Mouse (Mus musculus) neural tube, embryonic 12.5 days (tissue): ENCODE measurements around the gene Efhc1. TPM values are rescaled to one million over a fixed set of nuclear protein-coding genes. Genes with fewer than 3 reads are reported as not detected.

Source experiments
- ATAC-seq: fragments of 200-750 bp; cut with Nextera tagmentation; 2 replicates; pipeline ENCODE4 v1.8.0; 2017; ENCODE audit warnings: low read depth, mild to moderate bottlenecking, moderate TSS enrichment, moderate library complexity; ENCODE audit not compliant: low FRiP score
- H3K27ac ChIP-seq: fragments of 300-500 bp; sonication (generic); 2 replicates; pipeline ENCODE4 v1.5.1; 2016
- H3K27me3 ChIP-seq: fragments of 300-500 bp; sonication (generic); replicated peaks from 2 replicates; pipeline ENCODE4 v1.6.1; 2016; ENCODE audit warnings: mild to moderate bottlenecking
- H3K36me3 ChIP-seq: fragments of 300-500 bp; sonication (generic); 2 replicates; pipeline ENCODE4 v1.6.1; 2016; ENCODE audit warnings: mild to moderate bottlenecking
- H3K4me1 ChIP-seq: fragments of 300-500 bp; sonication (generic); 2 replicates; pipeline ENCODE4 v1.6.1; 2016
- H3K4me2 ChIP-seq: fragments of 300-500 bp; sonication (generic); replicated peaks from 2 replicates; pipeline ENCODE4 v1.6.1; 2016; ENCODE audit warnings: mild to moderate bottlenecking
- H3K4me3 ChIP-seq: fragments of 300-500 bp; sonication (generic); 2 replicates; pipeline ENCODE4 v1.5.1; 2016
- H3K9ac ChIP-seq: fragments of 300-500 bp; sonication (generic); 2 replicates; pipeline ENCODE4 v1.6.1; 2016; ENCODE audit warnings: mild to moderate bottlenecking
- H3K9me3 ChIP-seq: fragments of 300-500 bp; sonication (generic); 2 replicates; pipeline ENCODE4 v1.6.1; 2016; ENCODE audit warnings: mild to moderate bottlenecking
- WGBS: fragments of 180-500 bp; shearing (Covaris S2); methylation state at CpG from one replicate; pipeline ENCODE4 v1.1.7; 2016; 5-methylcytosine and 5-hydroxymethylcytosine counted together
- polyA plus RNA-seq: library from polyadenylated mRNA; unstranded; fragments of >200 nt; fragmentation: Nextera tagmentation; extraction: Ambion mirVana; gene quantifications from 2 replicates; pipeline ENCODE4 v1.2.1, GENCODE M21; 2016

Efhc1 gene
- polyA plus RNA-seq, 1 experiment from 2014 or later = 1.4 TPM

- H3K27ac ChIP-seq = no peak overlapping the region
- H3K4me3 ChIP-seq = no peak overlapping the region
- H3K4me1 ChIP-seq = no peaks in the 10 kb centered on the region
- no peaks in the 10 kb centered on the region for H3K9me3 ChIP-seq
- whole genome bisulfite sequencing = 81% methylated on average over 2 of the region's 2 CpGs
- no peaks in the 10 kb centered on the region for H3K36me3 ChIP-seq
- no peak overlapping the region for H3K4me2 ChIP-seq
- no peaks in the 10 kb centered on the region for H3K27me3 ChIP-seq
- H3K9ac ChIP-seq = no peak overlapping the region
- no peak for ATAC-seq
Measured at GRCm38 (mm10) chr1:20969642-20970041, 18.2 kb downstream of the Efhc1 start.

- Histone ChIP-seq H3K27me3 (no peaks in the 10 kb centered on the region), H3K27ac (no peak overlapping the region), H3K4me1 (no peaks in the 10 kb centered on the region), H3K4me3 (no peak overlapping the region), H3K9me3 (no peaks in the 10 kb centered on the region), H3K4me2 (no peak overlapping the region), H3K36me3 (no peaks in the 10 kb centered on the region), H3K9ac (no peak overlapping the region)
- 93% methylated on average over 6 of the region's 6 CpGs for WGBS
- ATAC-seq = no peak
Measured at GRCm38 (mm10) chr1:20973389-20973788, 22.0 kb downstream of the Efhc1 start.

- Histone ChIP-seq H3K4me3 (no peak overlapping the region), H3K4me2 (no peak overlapping the region), H3K9ac (no peak overlapping the region), H3K27me3 (no peaks in the 10 kb centered on the region), H3K9me3 (no peaks in the 10 kb centered on the region), H3K4me1 (no peaks in the 10 kb centered on the region), H3K27ac (no peak overlapping the region), H3K36me3 (no peaks in the 10 kb centered on the region)
- WGBS = 70% methylated on average over 9 of the region's 9 CpGs
- ATAC-seq = no peak
Measured at GRCm38 (mm10) chr1:20974341-20975135, 23.1 kb downstream of the Efhc1 start.

GRCm38 (mm10) chr1:20980553-20980952 lies 29.1 kb downstream of the Efhc1 start:
- Histone ChIP-seq H3K4me2 (no peak overlapping the region), H3K27ac (no peak overlapping the region), H3K27me3 (no peaks in the 10 kb centered on the region), H3K9me3 (no peaks in the 10 kb centered on the region), H3K4me1 (no peaks in the 10 kb centered on the region), H3K36me3 (no peaks in the 10 kb centered on the region), H3K4me3 (no peak overlapping the region), H3K9ac (no peak overlapping the region)
- WGBS = 69% methylated on average over 1 of the region's 1 CpGs
- ATAC-seq = no peak

GRCm38 (mm10) chr1:20981764-20982163 lies 30.3 kb downstream of the Efhc1 start:
- Histone ChIP-seq H3K36me3 (no peaks in the 10 kb centered on the region), H3K27ac (no peak overlapping the region), H3K9me3 (no peaks in the 10 kb centered on the region), H3K4me3 (no peak overlapping the region), H3K4me2 (no peak overlapping the region), H3K4me1 (no peaks in the 10 kb centered on the region), H3K27me3 (no peaks in the 10 kb centered on the region), H3K9ac (no peak overlapping the region)
- ATAC-seq = no peak
- 92% methylated on average over 6 of the region's 6 CpGs for WGBS

GRCm38 (mm10) chr1:20984103-20984502 lies 32.7 kb downstream of the Efhc1 start:
- H3K27me3 ChIP-seq = no peaks in the 10 kb centered on the region
- 86% methylated on average over 2 of the region's 2 CpGs for WGBS
- ATAC-seq = no peak

GRCm38 (mm10) chr1:20984582-20984981 lies 33.2 kb downstream of the Efhc1 start:
- Histone ChIP-seq H3K4me1 (no peaks in the 10 kb centered on the region), H3K9ac (no peak overlapping the region), H3K27ac (no peak overlapping the region), H3K27me3 (no peaks in the 10 kb centered on the region), H3K4me3 (no peak overlapping the region), H3K36me3 (no peaks in the 10 kb centered on the region), H3K4me2 (no peak overlapping the region), H3K9me3 (no peaks in the 10 kb centered on the region)
- ATAC-seq = peak; percentile 63; the same call in 1 of the 2 replicates
- 44% methylated on average over 4 of the region's 4 CpGs for WGBS

More at GRCm38 (mm10) chr1:20984103-20984502, 32.7 kb downstream of the Efhc1 start:
- H3K9me3 ChIP-seq = no peaks in the 10 kb centered on the region
- H3K36me3 ChIP-seq = no peaks in the 10 kb centered on the region
- no peaks in the 10 kb centered on the region for H3K4me1 ChIP-seq
- H3K4me3 ChIP-seq = no peak overlapping the region
- H3K9ac ChIP-seq = no peak overlapping the region
- H3K27ac ChIP-seq = no peak overlapping the region
- no peak overlapping the region for H3K4me2 ChIP-seq

GRCm38 (mm10) chr1:20986378-20987056 lies 35.1 kb downstream of the Efhc1 start:
- Histone ChIP-seq H3K4me2 (no peak overlapping the region), H3K4me3 (no peak overlapping the region), H3K27ac (no peak overlapping the region), H3K27me3 (no peaks in the 10 kb centered on the region), H3K36me3 (no peaks in the 10 kb centered on the region), H3K9me3 (no peaks in the 10 kb centered on the region), H3K9ac (no peak overlapping the region), H3K4me1 (no peaks in the 10 kb centered on the region)
- WGBS = 55% methylated on average over 10 of the region's 10 CpGs
- ATAC-seq = peak; percentile 43; the same call in 1 of the 2 replicates

GRCm38 (mm10) chr1:20989461-20990083 lies 38.1 kb downstream of the Efhc1 start:
- Histone ChIP-seq H3K4me2 (no peak overlapping the region), H3K4me3 (no peak overlapping the region), H3K9ac (no peak overlapping the region), H3K27ac (no peak overlapping the region), H3K4me1 (no peaks in the 10 kb centered on the region), H3K9me3 (no peaks in the 10 kb centered on the region), H3K36me3 (no peaks in the 10 kb centered on the region), H3K27me3 (no peaks in the 10 kb centered on the region)
- 87% methylated on average over 11 of the region's 11 CpGs for WGBS
- ATAC-seq = no peak

GRCm38 (mm10) chr1:20993690-20994089 lies 42.3 kb downstream of the Efhc1 start:
- Histone ChIP-seq H3K4me3 (no peak overlapping the region), H3K9me3 (no peaks in the 10 kb centered on the region), H3K9ac (no peak overlapping the region), H3K4me2 (no peak overlapping the region), H3K36me3 (no peaks in the 10 kb centered on the region), H3K27me3 (no peaks in the 10 kb centered on the region), H3K27ac (no peak overlapping the region), H3K4me1 (0 out of 2 replicates have a peak, but pooled peaks cover 3% of the 10 kb centered on the region)
- ATAC-seq = no peak
- WGBS = 84% methylated on average over 3 of the region's 3 CpGs

GRCm38 (mm10) chr1:20994338-20994737 lies 42.9 kb downstream of the Efhc1 start:
- H3K9me3 ChIP-seq = no peaks in the 10 kb centered on the region
- H3K36me3 ChIP-seq = no peaks in the 10 kb centered on the region
- 0 out of 2 replicates have a peak, but pooled peaks cover 3% of the 10 kb centered on the region for H3K4me1 ChIP-seq
- ATAC-seq = no peak
- H3K4me2 ChIP-seq = no peak overlapping the region
- no peak overlapping the region for H3K9ac ChIP-seq
- no peaks in the 10 kb centered on the region for H3K27me3 ChIP-seq
- no peak overlapping the region for H3K27ac ChIP-seq
- no peak overlapping the region for H3K4me3 ChIP-seq
- WGBS = 94% methylated on average over 5 of the region's 5 CpGs

- Histone ChIP-seq H3K27me3 (no peaks in the 10 kb centered on the region), H3K9me3 (no peaks in the 10 kb centered on the region), H3K9ac (no peak overlapping the region), H3K4me3 (no peak overlapping the region), H3K4me1 (0 out of 2 replicates have a peak, but pooled peaks cover 3% of the 10 kb centered on the region), H3K36me3 (0 out of 2 replicates have a peak, but pooled peaks cover 3% of the 10 kb centered on the region), H3K4me2 (no peak overlapping the region), H3K27ac (no peak overlapping the region)
- 63% methylated on average over 7 of the region's 7 CpGs for WGBS
- no peak for ATAC-seq
Measured at GRCm38 (mm10) chr1:20995331-20995986, 44.0 kb downstream of the Efhc1 start.
